ENCODE assay signal across 22 mouse cellular contexts in the genomic region with DNA sequence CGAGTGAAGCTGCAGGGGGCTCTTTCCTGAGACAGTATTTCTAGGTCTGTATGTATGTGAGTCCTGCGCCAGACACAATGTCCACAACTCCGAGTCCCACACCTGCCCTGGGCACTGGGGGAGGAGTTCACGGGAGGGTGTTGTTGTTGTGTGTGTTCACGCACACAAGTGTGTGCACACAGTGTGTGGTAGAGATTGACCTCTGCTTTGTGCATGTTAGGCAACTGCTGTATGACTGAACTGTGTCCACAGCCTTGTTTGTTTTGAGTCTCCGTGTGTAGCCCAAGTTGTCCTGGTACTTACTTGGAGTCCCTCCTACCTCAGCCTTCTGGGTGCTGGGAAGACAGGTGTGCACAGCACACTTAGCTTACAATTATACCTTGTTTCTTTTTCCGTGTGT. TPM values are rescaled to one million over a fixed set of nuclear protein-coding genes. Genes with fewer than 3 reads are reported as not detected.
A peak's percentile ranks its signal among the peaks of the same experiment; 100 is the strongest.
DNase-seq lines count a peak whose midpoint lies in the region; ATAC-seq and TF ChIP-seq lines count a peak whose summit lies in the region.
"Had no signal": no experiment of that assay in that cellular context is flagged by ENCODE, and none has a peak within 500 bp of the region (broad histone marks: within the 10 kb centered on the region; RNA-seq: fewer than 3 reads in every experiment).

No protein-coding gene starts in this region.

- WGBS in forebrain, embryonic 16.5 days, result 92% methylated on average over 7 of the region's 7 CpGs
- WGBS in forebrain, embryonic 10.5 days, result 94% methylated on average over 7 of the region's 7 CpGs
- 41% methylated on average over 7 of the region's 7 CpGs for WGBS in liver, adult 2 months
- WGBS in liver, embryonic 12.5 days (ENCODE audit: insufficient replicate concordance), result 79% methylated on average over 7 of the region's 7 CpGs
- WGBS in liver, postnatal 0 days (ENCODE audit: insufficient replicate concordance), result 72% methylated on average over 7 of the region's 7 CpGs
- WGBS in heart, embryonic 10.5 days, result 91% methylated on average over 7 of the region's 7 CpGs

- no peak overlapping the region for H3K4me3 ChIP-seq in forebrain, embryonic 16.5 days (replicated peaks; ENCODE audit: low read length)
- no peak overlapping the region for H3K4me3 ChIP-seq in forebrain, embryonic 10.5 days
- H3K4me3 ChIP-seq in liver, adult 2 months (ENCODE audit: insufficient read depth, low read depth, low read length), result no peak overlapping the region
- no peak overlapping the region for H3K4me3 ChIP-seq in liver, embryonic 12.5 days
- no peak overlapping the region for H3K4me3 ChIP-seq in liver, postnatal 0 days (ENCODE audit: low read depth, low read length)
- no peak overlapping the region for H3K4me3 ChIP-seq in heart, embryonic 10.5 days
- H3K4me3 ChIP-seq: embryonic facial prominence, embryonic 13.5 days; hindbrain, embryonic 10.5 days; midbrain, embryonic 13.5 days; neural tube, embryonic 13.5 days; stomach, embryonic 15.5 days had no signal

- H3K9me3 ChIP-seq in forebrain, embryonic 16.5 days (ENCODE audit: control insufficient read depth, low read length), result no peaks in the 10 kb centered on the region
- H3K9me3 ChIP-seq in forebrain, embryonic 10.5 days, result no peaks in the 10 kb centered on the region
- H3K9me3 ChIP-seq in liver, embryonic 12.5 days (replicated peaks), result no peaks in the 10 kb centered on the region
- H3K9me3 ChIP-seq in liver, postnatal 0 days (ENCODE audit: low read length), result no peaks in the 10 kb centered on the region
- no peaks in the 10 kb centered on the region for H3K9me3 ChIP-seq in heart, embryonic 10.5 days
- H3K9me3 ChIP-seq: embryonic facial prominence, embryonic 13.5 days; hindbrain, embryonic 10.5 days; midbrain, embryonic 13.5 days; neural tube, embryonic 13.5 days; stomach, embryonic 15.5 days had no signal

- TF ChIP-seq CTCF in liver, adult 2 months (IDR thresholded peaks at IDR 0.05; ENCODE audit: low read depth, low read length), result no peak
- no peak for TF ChIP-seq CTCF in liver, postnatal 0 days (IDR thresholded peaks at IDR 0.05; ENCODE audit: low read depth)

- peak overlapping the region; percentile 79; the same call in 1 of the 2 replicates for H3K27ac ChIP-seq in forebrain, embryonic 16.5 days (ENCODE audit: low read length)
- H3K27ac ChIP-seq in forebrain, embryonic 10.5 days, result no peak overlapping the region
- peak overlapping the region; percentile 90 for H3K27ac ChIP-seq in liver, adult 2 months (replicated peaks; ENCODE audit: insufficient read depth, low read depth, low read length)
- H3K27ac ChIP-seq in liver, embryonic 12.5 days, result peak overlapping the region; percentile 57; the same call in 1 of the 2 replicates
- H3K27ac ChIP-seq in liver, postnatal 0 days (ENCODE audit: low read depth), result peak overlapping the region; percentile 90
- H3K27ac ChIP-seq in heart, embryonic 10.5 days, result no peak overlapping the region
- H3K27ac ChIP-seq: embryonic facial prominence, embryonic 13.5 days; hindbrain, embryonic 10.5 days; midbrain, embryonic 13.5 days; neural tube, embryonic 13.5 days; stomach, embryonic 15.5 days had no signal

- peaks cover 2% of the 10 kb centered on the region; the same call in 1 of the 2 replicates for H3K79me2 ChIP-seq in liver, adult 2 months (ENCODE audit: control insufficient read depth, insufficient read depth, low read length)

- no peak overlapping the region for H3K9ac ChIP-seq in forebrain, embryonic 16.5 days (replicated peaks; ENCODE audit: low read depth, low read length)
- peak overlapping the region; percentile 8; the same call in 1 of the 2 replicates for H3K9ac ChIP-seq in liver, adult 2 months (ENCODE audit: low read depth, low read length)
- H3K9ac ChIP-seq in liver, embryonic 12.5 days, result no peak overlapping the region
- H3K9ac ChIP-seq in liver, postnatal 0 days (replicated peaks), result no peak overlapping the region
- H3K9ac ChIP-seq: embryonic facial prominence, embryonic 13.5 days; midbrain, embryonic 13.5 days; neural tube, embryonic 13.5 days; stomach, embryonic 15.5 days had no signal

- TF ChIP-seq POLR2A in liver, adult 2 months (IDR thresholded peaks at IDR 0.05; ENCODE audit: extremely low read depth, insufficient read depth, low read length), result no peak

- H3K27me3 ChIP-seq in forebrain, embryonic 16.5 days (replicated peaks; ENCODE audit: control insufficient read depth, insufficient read depth, low read length), result no peaks in the 10 kb centered on the region
- H3K27me3 ChIP-seq in forebrain, embryonic 10.5 days (ENCODE audit: poor library complexity, severe bottlenecking), result no peaks in the 10 kb centered on the region
- H3K27me3 ChIP-seq in liver, adult 2 months (ENCODE audit: control insufficient read depth, insufficient read depth, low read length), result no peaks in the 10 kb centered on the region
- no peaks in the 10 kb centered on the region for H3K27me3 ChIP-seq in liver, embryonic 12.5 days (replicated peaks)
- no peaks in the 10 kb centered on the region for H3K27me3 ChIP-seq in liver, postnatal 0 days (ENCODE audit: insufficient read depth, low read length)
- no peaks in the 10 kb centered on the region for H3K27me3 ChIP-seq in heart, embryonic 10.5 days (ENCODE audit: insufficient read depth, poor library complexity, severe bottlenecking)
- H3K27me3 ChIP-seq: embryonic facial prominence, embryonic 13.5 days; midbrain, embryonic 13.5 days; neural tube, embryonic 13.5 days; stomach, embryonic 15.5 days had no signal

- peaks cover 8% of the 10 kb centered on the region for H3K4me1 ChIP-seq in forebrain, embryonic 16.5 days (replicated peaks; ENCODE audit: control insufficient read depth, insufficient read depth, low read length)
- no peaks in the 10 kb centered on the region for H3K4me1 ChIP-seq in forebrain, embryonic 10.5 days
- peaks cover 19% of the 10 kb centered on the region for H3K4me1 ChIP-seq in liver, adult 2 months (ENCODE audit: control insufficient read depth, insufficient read depth, low read length)
- peaks cover 35% of the 10 kb centered on the region for H3K4me1 ChIP-seq in liver, embryonic 12.5 days
- peaks cover 4% of the 10 kb centered on the region for H3K4me1 ChIP-seq in liver, postnatal 0 days (ENCODE audit: insufficient read depth)
- H3K4me1 ChIP-seq in heart, embryonic 10.5 days, result peaks cover 10% of the 10 kb centered on the region; the same call in 1 of the 2 replicates
- H3K4me1 ChIP-seq: embryonic facial prominence, embryonic 13.5 days; midbrain, embryonic 13.5 days; neural tube, embryonic 13.5 days; stomach, embryonic 15.5 days had no signal

- no peak for TF ChIP-seq EP300 in liver, postnatal 0 days (IDR thresholded peaks at IDR 0.05; ENCODE audit: low read depth)

- ATAC-seq in forebrain, embryonic 16.5 days, result no peak
- no peak for ATAC-seq in liver, embryonic 12.5 days
- peak; percentile 87 for ATAC-seq in liver, postnatal 0 days
- ATAC-seq: CD4-positive, CD25-positive, alpha-beta regulatory T cell, adult 4 months; hindbrain, embryonic 16.5 days; midbrain, embryonic 13.5 days had no signal

- H3K4me2 ChIP-seq in forebrain, embryonic 16.5 days (ENCODE audit: low read length), result no peak overlapping the region
- no peak overlapping the region for H3K4me2 ChIP-seq in liver, embryonic 12.5 days
- H3K4me2 ChIP-seq in liver, postnatal 0 days (ENCODE audit: low read depth, low read length), result no peak overlapping the region
- H3K4me2 ChIP-seq: embryonic facial prominence, embryonic 13.5 days; midbrain, embryonic 13.5 days; neural tube, embryonic 13.5 days; stomach, embryonic 15.5 days had no signal

- H3K36me3 ChIP-seq in forebrain, embryonic 16.5 days (ENCODE audit: control insufficient read depth, insufficient read depth), result peaks cover 40% of the 10 kb centered on the region
- H3K36me3 ChIP-seq in forebrain, embryonic 10.5 days (replicated peaks), result peaks cover 100% of the 10 kb centered on the region
- peaks cover 11% of the 10 kb centered on the region for H3K36me3 ChIP-seq in liver, adult 2 months (ENCODE audit: control insufficient read depth, insufficient read depth, low read length)
- peaks cover 99% of the 10 kb centered on the region for H3K36me3 ChIP-seq in liver, embryonic 12.5 days
- H3K36me3 ChIP-seq in liver, postnatal 0 days (replicated peaks; ENCODE audit: insufficient read depth, low read length), result peaks cover 66% of the 10 kb centered on the region
- peaks cover 99% of the 10 kb centered on the region for H3K36me3 ChIP-seq in heart, embryonic 10.5 days

- DNase-seq in forebrain, embryonic 10.5 days (ENCODE audit: extremely low spot score, low spot score), result no peak
- peak; percentile 90 for DNase-seq in liver, adult 2 months (ENCODE audit: extremely low read depth, low read depth, low spot score)
- no peak for DNase-seq in liver
- peak; percentile 36 for DNase-seq in liver, postnatal 0 days
- no peak for DNase-seq in cerebellum, postnatal 10 days
- DNase-seq in heart, embryonic 10.5 days (ENCODE audit: low spot score), result no peak
- DNase-seq: adrenal gland, postnatal 25 days; cerebellum, adult 11-12 months; cerebellum, adult 9-11 months; gastrocnemius, postnatal 10 days; heart, postnatal 14 days; left cerebral cortex, postnatal 4 days; lung, postnatal 36 days had no signal

RNA-seq across cellular contexts. Expression of a gene that starts 23.0 kb away (rescaled TPM):
- 3.3 and 4.5 TPM in 2 replicates for polyA plus RNA-seq in forebrain, embryonic 16.5 days (2015; fragmentation: Nextera tagmentation; extraction: Ambion mirVana)
- polyA plus RNA-seq in forebrain, embryonic 10.5 days (2016; fragmentation: Nextera tagmentation; extraction: Ambion mirVana), result 16.7 and 21.5 TPM in 2 replicates
- total RNA-seq in liver, adult 2 months (2014; rRNA removed), result 1.1 and 2.6 TPM in 2 replicates
- polyA plus RNA-seq in liver, adult 2 months (2012; rRNA removed), result 4.4 and 4.6 TPM in 2 replicates
- polyA plus RNA-seq in liver, embryonic 12.5 days (2016; fragmentation: Nextera tagmentation; extraction: Ambion mirVana), result 7.7 and 8.2 TPM in 2 replicates
- polyA plus RNA-seq in liver, postnatal 0 days (2015; fragmentation: Nextera tagmentation; extraction: Ambion mirVana), result 2.0 and 2.1 TPM in 2 replicates
- polyA plus RNA-seq in heart, embryonic 10.5 days (2016; fragmentation: Nextera tagmentation; extraction: Ambion mirVana), result 10.5 and 13.8 TPM in 2 replicates

RNA-seq across cellular contexts. Expression of a gene that starts 23.3 kb away (rescaled TPM):
- polyA plus RNA-seq in forebrain, embryonic 16.5 days (2015; fragmentation: Nextera tagmentation; extraction: Ambion mirVana), result 37.6 and 40.1 TPM in 2 replicates
- polyA plus RNA-seq in forebrain, embryonic 10.5 days (2016; fragmentation: Nextera tagmentation; extraction: Ambion mirVana), result 68.2 and 69.3 TPM in 2 replicates
- total RNA-seq in liver, adult 2 months (2014; rRNA removed), result 63.3 and 75.6 TPM in 2 replicates
- 65.5 and 72.8 TPM in 2 replicates for polyA plus RNA-seq in liver, adult 2 months (2012; rRNA removed)
- polyA plus RNA-seq in liver, embryonic 12.5 days (2016; fragmentation: Nextera tagmentation; extraction: Ambion mirVana), result 60.6 and 61.9 TPM in 2 replicates
- polyA plus RNA-seq in liver, postnatal 0 days (2015; fragmentation: Nextera tagmentation; extraction: Ambion mirVana), result 53.3 and 60.0 TPM in 2 replicates
- polyA plus RNA-seq in heart, embryonic 10.5 days (2016; fragmentation: Nextera tagmentation; extraction: Ambion mirVana), result 104 and 109 TPM in 2 replicates

RNA-seq across cellular contexts. Expression of a gene that starts 32.0 kb away (rescaled TPM):
- 460 and 493 TPM in 2 replicates for polyA plus RNA-seq in forebrain, embryonic 16.5 days (2015; fragmentation: Nextera tagmentation; extraction: Ambion mirVana)
- 137 and 141 TPM in 2 replicates for polyA plus RNA-seq in forebrain, embryonic 10.5 days (2016; fragmentation: Nextera tagmentation; extraction: Ambion mirVana)
- total RNA-seq in liver, adult 2 months (2014; rRNA removed), result 15.3 and 18.8 TPM in 2 replicates
- 11.7 and 17.4 TPM in 2 replicates for polyA plus RNA-seq in liver, adult 2 months (2012; rRNA removed)
- 35.6 TPM in 2 replicates for polyA plus RNA-seq in liver, embryonic 12.5 days (2016; fragmentation: Nextera tagmentation; extraction: Ambion mirVana)
- polyA plus RNA-seq in liver, postnatal 0 days (2015; fragmentation: Nextera tagmentation; extraction: Ambion mirVana), result 9.6 and 10.7 TPM in 2 replicates
- 109 and 116 TPM in 2 replicates for polyA plus RNA-seq in heart, embryonic 10.5 days (2016; fragmentation: Nextera tagmentation; extraction: Ambion mirVana)

Comparison
In these comparisons a context has a peak if more than half of its experiments do, and no peak if none do; other contexts are left out.
1. H3K27ac ChIP-seq: peak in forebrain, embryonic 16.5 days (single experiment), liver, adult 2 months (single experiment), liver, embryonic 12.5 days (single experiment) and liver, postnatal 0 days (single experiment); none in forebrain, embryonic 10.5 days (single experiment) and heart, embryonic 10.5 days (single experiment).
2. DNase-seq: peak in liver, adult 2 months (single experiment) and liver, postnatal 0 days (single experiment); none in forebrain, embryonic 10.5 days (single experiment), liver (single experiment), cerebellum, postnatal 10 days (0 of 2) and heart, embryonic 10.5 days (single experiment).